Mouse (Mus musculus): Measurements from ENCODE around the gene Washc3. TPM values are rescaled to one million over a fixed set of nuclear protein-coding genes. Genes with fewer than 3 reads are reported as not detected.

Washc3 gene
- polyA plus RNA-seq, 3 experiments from 2014 or later: 103 to 112 (median 104) TPM

DNA sequence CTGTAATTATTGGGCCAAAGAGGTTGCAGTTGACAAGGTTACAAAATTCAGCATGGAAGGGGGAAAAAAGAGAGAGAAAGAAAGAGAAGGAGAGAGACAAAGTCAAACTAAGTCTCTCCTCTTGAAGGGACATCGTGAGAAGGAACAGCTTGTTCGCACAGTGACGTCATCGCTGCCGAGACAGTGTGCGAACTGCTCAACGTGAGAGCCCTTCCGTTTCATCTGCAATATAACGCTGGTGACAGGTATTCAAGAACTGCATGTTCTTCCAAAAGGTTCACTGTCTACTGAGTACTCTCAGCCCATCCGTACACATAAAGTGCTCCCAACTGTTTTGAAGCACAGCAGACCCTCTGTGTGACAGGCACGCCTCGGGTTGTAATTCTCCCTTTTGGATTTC, 59.4 kb downstream of the Washc3 start:
- ATAC-seq: no peak

DNA sequence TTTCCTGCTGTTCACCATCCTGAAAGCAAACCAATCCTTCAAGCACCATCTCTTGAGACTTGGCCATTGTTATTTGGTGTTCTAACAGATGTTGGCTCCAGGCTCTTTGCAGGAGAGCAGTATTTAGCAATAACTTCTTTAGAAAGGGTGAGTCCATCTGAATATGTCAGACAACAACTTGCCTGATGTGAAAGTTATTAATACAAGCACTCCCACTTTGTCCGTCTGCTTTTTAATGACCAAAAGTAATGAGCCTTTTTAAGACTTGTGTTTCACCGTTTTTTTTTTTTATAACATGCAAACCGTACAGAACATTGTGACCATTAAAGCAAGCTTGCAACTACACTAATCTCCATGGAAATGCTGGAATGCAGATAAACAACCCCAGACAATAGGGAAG, 60.3 kb downstream of the Washc3 start:
- no peak for ATAC-seq

DNA sequence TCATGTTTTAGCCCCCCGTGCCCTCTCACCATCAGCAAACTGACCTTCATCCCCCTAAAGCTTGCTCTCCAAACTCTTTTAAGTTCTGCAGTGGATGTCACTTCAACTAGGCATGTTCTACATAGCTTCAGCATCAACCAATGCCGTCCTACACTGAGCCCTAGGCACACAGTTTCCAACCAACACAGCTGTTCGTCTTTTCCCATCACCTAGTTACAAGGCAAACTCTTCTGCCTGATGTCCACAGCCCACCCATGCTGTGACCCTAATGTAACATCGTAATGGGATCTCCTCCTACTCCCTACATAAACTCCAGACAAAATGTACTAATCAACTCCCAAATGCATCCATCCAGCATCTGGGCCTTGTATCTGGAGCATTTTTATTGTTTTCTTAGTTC, 62.5 kb downstream of the Washc3 start:
- ATAC-seq: no peak

DNA sequence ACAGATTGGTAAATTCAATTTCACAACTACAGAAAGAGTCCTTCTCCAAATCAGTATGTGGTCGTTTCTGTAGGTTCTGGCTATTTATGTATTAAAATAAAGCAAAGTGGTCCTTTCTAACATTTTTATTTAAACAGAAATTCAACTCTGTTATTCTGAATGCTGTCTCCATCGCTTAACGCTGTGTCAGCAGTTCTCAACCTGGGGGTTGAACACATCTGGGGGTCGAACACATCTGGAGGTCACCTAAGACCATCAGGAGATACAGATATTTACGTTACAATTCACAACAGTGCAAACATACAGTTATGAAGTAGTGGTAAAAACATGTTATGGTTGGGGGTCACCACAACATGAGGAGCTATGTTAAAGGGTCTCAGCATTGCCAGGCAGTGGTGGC, 73.2 kb downstream of the Washc3 start:
- no peak for ATAC-seq

DNA sequence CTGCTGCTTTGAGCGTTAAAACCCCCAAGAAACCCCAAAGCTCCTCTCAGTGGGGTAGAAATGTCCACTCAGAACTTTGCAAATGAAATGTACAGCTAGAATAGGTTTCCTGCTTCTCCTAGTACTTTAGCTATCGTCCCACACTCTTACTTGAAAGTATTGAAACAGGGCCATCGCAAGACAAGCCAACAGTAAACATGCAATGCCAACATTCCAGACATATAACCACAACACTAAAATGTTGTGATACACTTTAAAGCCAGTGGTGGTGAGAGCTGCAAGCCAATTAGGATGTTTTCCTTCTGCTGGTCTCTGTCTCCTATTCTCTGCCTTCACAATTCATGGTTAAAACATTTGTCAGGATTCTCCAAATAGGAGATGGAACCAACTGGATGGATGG, 80.8 kb downstream of the Washc3 start:
- no peak for ATAC-seq

DNA sequence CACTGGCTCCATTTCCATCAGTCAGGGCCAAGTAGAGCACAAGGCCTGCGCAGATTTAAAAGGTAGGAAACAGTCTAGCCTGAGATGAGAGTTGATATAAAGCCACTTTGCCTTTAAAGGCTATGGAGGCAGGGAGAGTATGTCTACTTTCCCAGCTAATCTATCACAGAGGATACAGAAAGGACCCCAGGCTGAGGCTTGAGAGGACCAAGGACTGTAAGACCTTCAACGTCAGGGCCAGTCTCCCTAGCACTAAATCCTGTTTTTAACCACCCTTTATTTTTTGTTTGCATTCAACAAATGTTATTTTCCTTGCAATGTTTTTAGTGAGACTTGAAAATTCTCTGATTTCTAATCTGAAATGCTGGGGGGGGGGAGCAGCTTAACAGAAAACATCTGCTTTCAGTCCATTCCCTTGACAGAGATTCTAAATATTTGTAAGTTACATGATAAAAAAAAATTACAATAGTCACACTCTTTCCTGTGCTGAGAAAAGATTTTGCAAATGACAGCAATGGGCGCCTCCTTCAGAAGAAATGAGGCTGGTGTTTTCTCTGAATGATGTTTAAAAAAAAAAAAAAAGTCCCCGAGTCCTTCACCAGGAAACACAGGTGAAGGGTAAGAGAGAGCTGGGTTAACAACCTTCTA, 83.6 kb downstream of the Washc3 start:
- no peak for ATAC-seq

DNA sequence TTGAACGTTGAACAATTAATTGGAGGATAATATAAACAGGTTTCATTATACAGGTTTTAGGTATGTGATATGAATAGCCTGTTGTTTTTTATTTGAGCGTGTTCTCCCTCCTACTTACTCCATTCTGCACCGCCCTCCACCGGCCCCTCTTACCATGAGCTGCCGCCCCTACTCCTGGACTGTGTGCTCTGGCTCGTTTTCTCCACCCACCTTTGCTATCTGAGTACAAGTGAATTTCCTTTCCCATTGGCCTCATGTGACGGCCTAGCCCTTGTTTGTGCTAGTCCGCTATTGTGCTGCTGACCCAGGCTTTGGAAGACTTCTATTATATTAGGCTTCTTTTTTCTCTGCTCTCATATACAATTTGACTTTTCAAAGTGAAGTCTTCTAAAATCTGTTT, 86.4 kb downstream of the Washc3 start:
- no peak for ATAC-seq

DNA sequence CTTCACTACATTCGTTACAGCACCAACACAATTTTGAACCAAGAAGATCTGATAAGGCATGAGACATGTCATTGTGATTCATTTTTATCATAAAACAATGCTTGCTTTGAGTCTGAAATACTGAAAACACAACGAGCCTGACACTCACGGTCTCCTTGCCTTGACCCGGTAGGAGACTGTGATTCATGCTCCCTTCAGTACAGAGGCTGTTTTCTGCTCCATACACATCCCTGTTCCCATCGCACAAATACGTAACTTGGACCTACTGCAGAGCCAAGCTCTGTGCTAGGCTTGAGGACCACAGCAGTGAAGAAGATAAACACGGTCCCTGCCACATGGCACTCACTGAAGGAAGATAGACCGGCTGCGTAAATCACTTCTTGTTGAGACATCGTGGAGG, 87.2 kb downstream of the Washc3 start:
- no peak for ATAC-seq

DNA sequence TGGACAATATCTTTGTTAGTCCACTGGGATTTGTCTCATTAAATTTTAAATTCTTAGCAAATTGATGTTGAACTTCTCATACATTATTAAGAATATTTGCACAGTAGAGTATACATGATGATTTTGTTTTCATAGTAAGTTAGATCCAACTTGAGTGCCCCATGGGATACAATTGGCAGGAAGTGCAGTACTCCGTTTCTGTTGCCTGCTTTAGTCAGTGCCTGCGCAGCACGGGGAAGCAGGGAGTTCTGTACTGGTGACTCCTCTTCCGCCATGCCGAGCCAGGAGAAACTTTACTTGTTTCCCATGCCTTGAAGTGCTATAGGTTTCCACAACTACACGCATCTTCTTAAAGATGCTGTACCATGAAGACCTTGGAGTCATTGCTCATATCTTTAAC, 94.2 kb downstream of the Washc3 start:
- ATAC-seq: no peak

Other genes with a start within 250 kb of the Washc3 start
- gene Pmch, start 110.0 kb upstream of the Washc3 start, polyA plus RNA-seq (2017; shearing (Covaris generic)): under 1 TPM in 1 of 3 experiments, not detected in 2; 0.55 TPM
- gene Parpbp, start 54.2 kb upstream of the Washc3 start, polyA plus RNA-seq (2017; shearing (Covaris generic)): 10 to 100 TPM in 1 of 3 experiments, 1 to 10 TPM in 2; 1.2 to 20.6 (median 1.6) TPM
- 10 to 100 TPM; 34.8 to 67.8 (median 41.4) TPM for gene Nup37, start 54.1 kb upstream of the Washc3 start, polyA plus RNA-seq (2017; shearing (Covaris generic))
- 1 to 10 TPM; 1.3 to 1.8 (median 1.7) TPM for gene Dram1, start 178.0 kb downstream of the Washc3 start, polyA plus RNA-seq (2017; shearing (Covaris generic))
- 1 to 10 TPM; 6.5 to 9.1 (median 6.8) TPM for gene Gnptab, start 178.0 kb downstream of the Washc3 start, polyA plus RNA-seq (2017; shearing (Covaris generic))